Mouse (Mus musculus) erythroblast, embryonic 14.5 days (primary cell): ENCODE results near the gene Ppp1r11. TPM values are rescaled to one million over a fixed set of nuclear protein-coding genes. Genes with fewer than 3 reads are reported as not detected.
"Not testable (repeated sequence)": the region's sequence is repeated elsewhere in the genome, so short reads cannot be mapped to it uniquely, and the experiment has no call there.

ENCODE experiments used
- H3K27me3 ChIP-seq: 2 replicates; pipeline ENCODE4 v1.6.1; 2012; ENCODE audit warnings: inconsistent platforms; ENCODE audit not compliant: control insufficient read depth
- H3K36me3 ChIP-seq: 2 replicates; pipeline ENCODE4 v1.6.1; 2012; ENCODE audit warnings: mild to moderate bottlenecking, inconsistent platforms; ENCODE audit not compliant: control insufficient read depth
- H3K4me1 ChIP-seq: 2 replicates; pipeline ENCODE4 v1.6.1; 2012; ENCODE audit warnings: inconsistent platforms; ENCODE audit not compliant: control insufficient read depth
- H3K4me3 ChIP-seq: replicated peaks from 2 replicates; pipeline ENCODE3; 2012; ENCODE audit warnings: moderate library complexity, mild to moderate bottlenecking, inconsistent platforms
- H3K9me3 ChIP-seq: 2 replicates; pipeline ENCODE4 v1.6.1; 2012; ENCODE audit warnings: low read length, inconsistent platforms, mixed read lengths; ENCODE audit not compliant: control insufficient read depth
- GATA1 ChIP-seq: IDR thresholded peaks from 2 replicates; pipeline ENCODE4 v1.6.1; 2012; ENCODE audit warnings: low read length, inconsistent platforms, mixed read lengths
- TAL1 ChIP-seq: IDR thresholded peaks from 3 replicates; pipeline ENCODE4 v1.6.1; 2012; ENCODE audit warnings: low read length, inconsistent platforms, mixed read lengths
- polyA plus RNA-seq: library from polyadenylated mRNA; stranded (reverse); fragments of >175 nt; gene quantifications from 2 replicates; pipeline ENCODE4 v1.2.3, GENCODE M21; 2012

Ppp1r11 gene
- polyA plus RNA-seq = 7.6 and 9.0 TPM in 2 replicates

GRCm38 (mm10) chr17:36950981-36951947 lies at the start of gene Ppp1r11:
TSS of gene Ppp1r11 (minus strand) at chr17:36951741.
- no peak for TF ChIP-seq GATA1
- no peak for TF ChIP-seq TAL1
- Histone ChIP-seq H3K4me3 (peak within 1 kb of the TSS; percentile 71), H3K4me1 (peaks cover 23% of the 10 kb centered on the region), H3K27me3 (peaks cover 22% of the 10 kb centered on the region), H3K36me3 (peaks cover 27% of the 10 kb centered on the region), H3K9me3 (no peaks in the 10 kb centered on the region)

GRCm38 (mm10) chr17:37000863-37001262 lies 49.3 kb upstream of the Ppp1r11 start, which contains the start of gene Zfp57:
TSS of gene Zfp57 (plus strand) at chr17:37001163.
- no peaks in the 10 kb centered on the region for H3K9me3 ChIP-seq
- H3K4me3 ChIP-seq = no peak within 1 kb of the TSS
- H3K36me3 ChIP-seq = no peaks in the 10 kb centered on the region
- peaks cover 28% of the 10 kb centered on the region for H3K27me3 ChIP-seq
- no peaks in the 10 kb centered on the region for H3K4me1 ChIP-seq
- TF ChIP-seq TAL1 (no peak), GATA1 (no peak)

GRCm38 (mm10) chr17:36998477-36998876 lies 46.9 kb upstream of the Ppp1r11 start:
- no peaks in the 10 kb centered on the region for H3K36me3 ChIP-seq
- no peaks in the 10 kb centered on the region for H3K9me3 ChIP-seq
- no peaks in the 10 kb centered on the region for H3K4me1 ChIP-seq
- H3K27me3 ChIP-seq = peaks cover 20% of the 10 kb centered on the region
- no peak overlapping the region for H3K4me3 ChIP-seq
- TF ChIP-seq TAL1 = no peak

GRCm38 (mm10) chr17:36997033-36997735 lies 45.6 kb upstream of the Ppp1r11 start:
- Histone ChIP-seq H3K9me3 (no peaks in the 10 kb centered on the region), H3K36me3 (no peaks in the 10 kb centered on the region), H3K4me3 (no peak overlapping the region), H3K4me1 (no peaks in the 10 kb centered on the region), H3K27me3 (peaks cover 8% of the 10 kb centered on the region)
- TF ChIP-seq GATA1 (no peak), TAL1 (no peak)

GRCm38 (mm10) chr17:36995448-36995847 lies 43.9 kb upstream of the Ppp1r11 start:
- no peaks in the 10 kb centered on the region for H3K9me3 ChIP-seq
- no peaks in the 10 kb centered on the region for H3K36me3 ChIP-seq
- H3K27me3 ChIP-seq = 0 out of 2 replicates have a peak, but pooled peaks cover 2% of the 10 kb centered on the region
- H3K4me1 ChIP-seq = no peaks in the 10 kb centered on the region
- TF ChIP-seq TAL1 = no peak
- no peak for TF ChIP-seq GATA1
- H3K4me3 ChIP-seq = no peak overlapping the region

GRCm38 (mm10) chr17:36994528-36994927 lies 43.0 kb upstream of the Ppp1r11 start:
- Histone ChIP-seq H3K4me3 (no peak overlapping the region), H3K27me3 (peaks cover 3% of the 10 kb centered on the region), H3K36me3 (no peaks in the 10 kb centered on the region), H3K4me1 (no peaks in the 10 kb centered on the region), H3K9me3 (no peaks in the 10 kb centered on the region)
- TF ChIP-seq TAL1 (no peak), GATA1 (no peak)

- TF ChIP-seq TAL1 (no peak), GATA1 (no peak)
- Histone ChIP-seq H3K4me3 (no peak overlapping the region), H3K27me3 (peaks cover 10% of the 10 kb centered on the region), H3K36me3 (no peaks in the 10 kb centered on the region), H3K4me1 (no peaks in the 10 kb centered on the region), H3K9me3 (no peaks in the 10 kb centered on the region)
Measured at GRCm38 (mm10) chr17:36993770-36994325, 42.3 kb upstream of the Ppp1r11 start.

GRCm38 (mm10) chr17:36992336-36993104 lies 41.0 kb upstream of the Ppp1r11 start:
- Histone ChIP-seq H3K27me3 (peaks cover 23% of the 10 kb centered on the region), H3K36me3 (no peaks in the 10 kb centered on the region), H3K4me1 (no peaks in the 10 kb centered on the region), H3K4me3 (no peak overlapping the region), H3K9me3 (no peaks in the 10 kb centered on the region)
- TF ChIP-seq TAL1 = no peak
- no peak for TF ChIP-seq GATA1

GRCm38 (mm10) chr17:36990630-36991029 lies 39.1 kb upstream of the Ppp1r11 start:
- not testable (repeated sequence) for H3K9me3 ChIP-seq, H3K36me3 ChIP-seq, H3K4me1 ChIP-seq, H3K4me3 ChIP-seq
- H3K27me3 ChIP-seq = peaks cover 31% of the 10 kb centered on the region
